Mouse (Mus musculus): Measurements from ENCODE around the gene Il20.

GRCm38 (mm10) chr1:130937170-130937569 lies 25.9 kb upstream of the Il20 start:
- TF ChIP-seq CTCF (IDR thresholded peaks at IDR 0.05; ENCODE audit: borderline replicate concordance, control insufficient read depth, extremely low read depth, insufficient read depth, low read length, poor library complexity) (no peak), POLR2A (IDR thresholded peaks at IDR 0.05; ENCODE audit: control insufficient read depth, extremely low read depth, insufficient read depth, low read length, poor library complexity) (no peak)

Data from thymus, adult 2 months (tissue).